Mouse (Mus musculus) cerebellum, postnatal 25 days (tissue): ENCODE measurements at regions not wholly inside any gene's neighbourhood (a gene's known extent, or its start where the extent isn't known, plus 50 kb on each side); places are given as distances from the start of the nearest gene placed in this dataset.
A peak's percentile ranks its signal among the peaks of the same experiment; 100 is the strongest.

ENCODE experiments used
- DNase-seq, 2 experiments: peaks; one replicate each; pipeline ENCODE4 v3.0.0; 2021; ENCODE audit warnings: mixed read lengths in 2 of 2

DNA sequence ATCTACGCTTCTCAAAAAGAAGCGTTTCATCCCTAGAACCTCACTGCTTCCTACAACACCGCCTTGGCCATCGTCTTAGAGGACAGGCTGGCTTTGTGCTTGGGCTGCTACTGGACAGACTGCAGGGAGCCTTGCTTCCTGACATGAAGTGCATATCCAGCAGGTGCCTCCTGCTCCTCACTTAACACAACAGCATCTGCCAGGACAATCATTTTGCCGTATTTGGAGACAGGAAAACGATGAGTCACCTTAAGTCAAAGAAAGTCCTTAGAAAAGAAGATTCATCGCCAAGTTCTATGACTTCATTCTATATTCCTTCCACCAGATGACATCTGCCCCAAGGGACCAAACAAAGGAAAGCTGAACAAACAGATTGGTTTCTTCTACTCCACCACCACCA, 98.5 kb upstream of the Sgk1 start:
- no peak for DNase-seq

DNA sequence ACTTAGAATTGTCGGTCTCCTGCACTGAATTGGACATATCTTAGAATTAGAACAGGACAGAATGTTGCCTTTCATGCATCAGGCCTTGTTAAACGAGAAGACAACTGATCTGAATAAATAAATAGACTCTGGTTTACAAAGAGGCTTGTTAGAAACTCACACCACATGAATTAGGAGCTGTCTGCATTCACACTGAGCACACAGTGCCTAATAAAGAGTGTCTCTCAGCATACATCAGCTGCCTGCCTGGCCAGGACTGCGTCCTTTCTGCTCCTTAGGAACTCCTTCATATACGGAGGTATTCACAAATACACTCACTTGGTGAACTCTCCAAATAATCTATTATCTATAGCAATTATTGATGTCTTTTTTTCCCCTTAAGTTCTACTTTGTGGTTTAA, 96.9 kb upstream of the Sgk1 start:
- DNase-seq, result no peak

DNA sequence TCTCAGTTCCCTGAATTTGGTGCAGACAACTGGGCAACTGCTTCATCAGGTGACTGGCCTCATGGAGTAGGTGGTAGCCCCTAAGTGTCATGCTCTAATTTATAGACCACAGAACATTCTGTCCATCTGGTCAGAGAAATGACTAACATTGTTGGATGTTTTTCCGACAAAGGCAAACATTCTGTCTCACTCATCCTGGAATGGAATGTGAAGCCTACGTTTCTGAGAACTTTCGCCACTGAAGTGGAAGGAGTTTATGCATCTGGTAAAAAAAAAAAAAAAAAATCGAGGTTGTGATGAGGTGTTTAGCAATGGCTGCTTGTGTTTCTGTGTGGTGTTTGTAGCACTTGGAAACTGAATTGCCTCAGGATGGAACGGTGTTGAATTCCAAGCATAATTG, 96.2 kb upstream of the Sgk1 start:
- DNase-seq, result no peak

DNA sequence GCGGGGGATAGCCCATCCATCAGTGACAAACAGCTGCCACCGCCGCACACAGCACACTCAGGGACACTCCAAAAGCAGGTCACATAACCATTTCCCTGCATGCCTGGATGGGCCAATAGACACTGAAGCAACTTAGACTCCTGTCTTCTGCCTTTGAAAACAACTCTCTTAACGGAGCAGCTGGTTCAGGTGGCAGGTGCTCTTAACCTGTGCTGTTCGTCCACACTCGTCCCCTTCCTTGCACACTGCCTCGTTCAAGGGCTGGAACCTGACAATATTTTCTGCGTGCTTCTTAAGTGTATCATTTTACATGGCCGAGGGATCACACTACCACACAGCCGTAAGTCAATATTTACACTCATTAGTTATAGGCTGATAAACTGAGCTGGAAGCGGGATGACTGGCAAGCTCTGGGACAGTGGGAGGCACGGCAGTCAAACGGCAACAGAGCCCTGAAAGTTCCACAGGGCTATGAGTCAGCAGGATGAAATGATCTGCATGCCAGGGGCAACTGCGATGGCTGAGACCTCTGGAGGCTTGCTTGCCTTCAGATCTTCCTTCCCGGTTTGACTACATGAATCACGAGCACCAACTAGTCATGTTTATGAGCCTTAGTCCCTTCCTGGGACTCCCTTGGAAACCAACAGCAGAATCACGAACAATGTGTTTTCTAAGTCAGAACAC, 92.0 kb upstream of the Sgk1 start:
- no peak for DNase-seq

DNA sequence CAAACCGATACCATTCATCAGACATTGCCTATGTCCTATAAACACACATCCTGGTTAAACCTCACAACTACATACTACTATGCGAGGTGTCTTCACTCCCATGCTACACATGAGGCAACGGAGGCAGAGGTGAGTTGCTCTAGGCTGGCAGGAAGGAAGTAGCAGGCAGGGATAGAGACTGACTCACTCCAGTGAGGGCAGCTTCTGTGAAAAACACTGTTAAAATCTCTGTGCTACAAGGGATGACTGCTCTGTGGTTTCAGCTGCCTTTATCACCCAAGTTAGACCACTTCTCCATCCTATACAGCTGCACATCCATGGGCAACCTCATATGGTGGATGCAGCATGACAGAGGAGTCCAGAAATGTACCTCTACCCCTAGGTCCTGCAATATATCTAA, 91.0 kb upstream of the Sgk1 start:
- no peak for DNase-seq

DNA sequence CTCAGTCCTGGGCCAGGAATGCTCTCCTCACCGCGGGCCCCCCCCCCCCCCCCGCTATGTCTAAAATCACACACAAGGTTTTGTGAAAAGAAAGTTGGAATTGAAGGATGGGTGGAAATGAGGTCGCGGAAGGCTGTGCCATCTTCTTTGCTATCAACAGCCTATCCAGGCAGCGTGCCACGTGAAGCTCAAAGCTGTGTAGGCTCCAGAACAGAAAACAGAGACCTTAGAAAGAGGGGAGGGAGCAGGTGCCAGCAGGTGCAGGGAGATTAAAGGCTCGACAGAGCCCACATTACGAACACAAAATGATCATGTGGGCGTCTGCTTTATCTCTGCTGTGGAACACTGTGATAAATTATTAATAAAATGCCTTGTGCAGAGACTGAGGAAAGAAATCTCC, 89.6 kb upstream of the Sgk1 start:
- DNase-seq, result peak in 1 of 2 experiments; percentile 37

DNA sequence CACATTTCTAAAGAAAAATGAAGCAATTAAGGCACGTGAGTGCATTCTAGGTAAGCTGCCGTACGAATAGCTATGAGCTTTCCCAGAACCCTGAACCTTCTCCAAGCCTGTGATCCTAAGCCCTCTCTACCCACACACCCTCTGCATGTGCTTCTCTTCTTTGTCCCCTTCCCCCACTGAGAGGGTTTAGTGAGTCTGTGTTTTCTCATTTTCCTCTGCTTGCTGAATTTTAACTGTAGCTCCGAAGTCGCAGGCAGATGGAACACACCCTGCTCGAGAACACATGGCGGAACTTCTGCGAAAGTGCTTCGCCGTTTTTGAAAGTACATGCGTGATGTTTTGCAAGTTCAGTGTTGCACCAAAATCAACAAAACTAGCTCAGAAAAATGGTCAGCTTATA, 88.3 kb upstream of the Sgk1 start:
- DNase-seq, result no peak

DNA sequence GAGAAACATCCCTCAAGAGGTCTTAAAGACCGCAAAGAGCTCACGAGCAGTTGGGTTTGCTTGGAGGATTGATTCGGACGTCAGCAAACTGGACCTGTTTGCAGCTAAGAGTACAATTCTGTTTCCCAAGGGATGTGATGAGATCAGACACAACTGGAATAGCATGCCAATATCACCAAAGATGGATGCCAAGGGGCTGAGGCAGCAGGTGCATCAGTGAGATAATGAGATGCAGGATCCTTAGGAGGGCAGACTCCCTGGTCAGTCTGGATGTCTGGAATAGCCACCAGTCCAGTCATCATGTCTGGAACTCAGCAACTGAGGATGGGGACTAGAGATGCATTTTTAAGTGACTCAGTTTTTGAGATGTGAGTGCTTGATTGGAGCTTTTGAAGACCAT, 85.6 kb upstream of the Sgk1 start:
- no peak for DNase-seq

DNA sequence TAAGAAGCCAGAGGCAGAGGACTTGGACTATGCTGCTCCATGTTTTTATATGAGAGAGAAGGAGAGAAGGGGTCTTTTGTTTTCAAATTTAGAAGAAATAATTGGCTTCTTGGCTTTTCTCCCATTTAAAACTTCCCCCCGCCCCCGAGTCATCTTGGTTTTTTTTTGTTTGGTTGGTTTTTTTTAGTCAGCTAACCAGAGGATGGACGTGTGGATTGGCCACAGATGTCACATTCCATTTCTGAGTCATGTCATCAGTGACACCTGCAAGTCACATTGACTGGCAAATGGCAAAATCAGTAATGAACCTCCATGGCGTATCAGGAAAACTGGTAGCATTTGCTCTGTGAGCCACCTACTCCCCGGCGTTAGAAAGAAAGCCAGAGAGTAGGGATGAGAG, 83.9 kb upstream of the Sgk1 start:
- no peak for DNase-seq

DNA sequence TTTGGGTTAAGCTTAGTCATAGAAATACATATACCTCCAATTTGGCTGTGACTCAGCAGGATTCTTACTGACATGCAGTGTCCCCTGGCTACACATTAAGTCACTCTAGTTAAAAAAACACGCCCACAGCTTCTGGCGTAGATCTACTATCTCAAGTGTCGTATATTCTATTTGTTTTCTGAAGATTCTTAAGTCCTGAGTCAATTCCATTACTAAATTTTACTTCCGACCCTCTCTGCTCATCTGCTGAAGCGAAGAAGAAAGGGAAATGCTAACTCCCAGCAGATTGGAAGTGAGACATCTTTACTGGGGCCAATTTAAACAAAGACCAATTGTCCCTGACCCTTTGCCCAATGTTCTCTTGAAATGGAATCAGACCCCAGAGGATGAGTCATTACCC, 80.4 kb upstream of the Sgk1 start:
- DNase-seq, result no peak

DNA sequence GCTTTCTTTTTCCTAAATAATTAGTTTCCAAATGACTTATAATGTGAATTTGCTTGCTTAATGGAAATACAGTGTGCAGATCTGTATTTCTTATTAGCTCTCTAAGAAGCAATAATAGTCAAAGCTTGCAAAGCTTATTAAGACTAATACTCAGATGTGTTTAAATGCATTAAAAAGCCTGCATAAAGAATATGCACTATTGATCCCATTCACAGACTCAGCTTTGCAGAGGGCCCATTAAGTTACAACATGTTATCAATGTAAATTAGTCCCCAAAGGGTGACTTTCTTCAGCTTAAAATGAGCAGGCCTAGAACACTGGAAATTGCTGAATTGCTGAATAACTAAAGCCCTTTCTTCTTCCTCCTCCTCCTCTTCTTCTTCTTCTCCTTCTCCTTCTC, 78.8 kb upstream of the Sgk1 start:
- DNase-seq, result no peak

DNA sequence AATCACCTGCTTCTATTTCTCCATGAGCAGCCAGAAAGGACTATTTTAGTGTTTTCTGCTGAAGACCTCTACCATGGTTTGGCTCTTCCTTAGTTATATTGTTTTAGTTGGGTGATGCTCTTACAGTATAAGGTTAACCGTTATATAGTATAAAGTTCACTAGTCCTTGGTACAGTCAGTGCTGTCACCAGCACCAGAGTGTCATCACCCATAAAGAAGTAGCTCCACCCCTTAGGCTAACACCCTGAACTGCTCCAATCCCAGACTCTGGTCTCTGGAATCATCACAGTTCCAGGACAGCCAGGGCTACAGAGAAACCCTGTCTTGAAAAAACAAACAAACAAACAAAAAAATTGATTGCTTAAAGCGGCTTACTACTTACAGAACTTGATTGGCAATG, 77.2 kb upstream of the Sgk1 start:
- no peak for DNase-seq

DNA sequence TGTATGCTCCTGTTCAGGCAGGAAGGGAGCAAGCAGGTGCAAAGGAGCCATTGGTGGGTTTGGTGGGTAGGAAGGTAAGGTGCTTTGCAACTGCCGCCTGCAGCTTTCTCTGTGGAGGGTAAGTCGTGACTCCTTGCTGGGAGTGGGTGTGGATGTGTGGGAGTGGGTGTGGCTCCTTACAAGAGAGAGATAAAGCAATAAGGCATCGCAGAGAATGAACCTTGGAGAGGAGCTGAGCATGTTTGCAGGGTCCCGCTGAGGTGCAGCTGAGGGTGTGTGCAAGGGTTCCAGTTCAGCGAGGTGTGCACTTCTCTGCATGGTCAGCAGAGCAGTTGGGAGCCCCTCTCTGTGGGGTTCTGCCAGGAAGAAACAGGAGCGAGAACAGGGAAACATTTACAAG, 76.4 kb upstream of the Sgk1 start:
- DNase-seq, result no peak

DNA sequence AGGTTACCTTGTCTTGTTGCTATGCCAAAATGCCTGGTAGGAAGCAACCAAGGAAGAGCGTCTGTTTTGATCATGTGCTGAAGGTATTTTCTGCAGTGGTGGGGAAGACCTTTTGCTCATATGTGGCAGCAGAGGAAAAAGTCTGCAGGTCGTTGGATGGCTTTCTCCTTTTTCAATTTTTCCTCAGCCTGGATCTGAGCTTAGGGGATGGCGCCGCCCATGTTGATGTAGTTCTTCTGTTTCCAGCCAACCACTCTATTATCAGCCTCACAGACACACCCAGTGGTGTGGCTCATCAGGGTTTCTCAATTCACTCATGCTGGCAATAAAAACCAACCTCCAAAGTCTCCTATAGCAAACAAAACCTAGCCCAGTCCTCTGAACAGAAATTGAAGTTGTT, 75.3 kb upstream of the Sgk1 start:
- no peak for DNase-seq

DNA sequence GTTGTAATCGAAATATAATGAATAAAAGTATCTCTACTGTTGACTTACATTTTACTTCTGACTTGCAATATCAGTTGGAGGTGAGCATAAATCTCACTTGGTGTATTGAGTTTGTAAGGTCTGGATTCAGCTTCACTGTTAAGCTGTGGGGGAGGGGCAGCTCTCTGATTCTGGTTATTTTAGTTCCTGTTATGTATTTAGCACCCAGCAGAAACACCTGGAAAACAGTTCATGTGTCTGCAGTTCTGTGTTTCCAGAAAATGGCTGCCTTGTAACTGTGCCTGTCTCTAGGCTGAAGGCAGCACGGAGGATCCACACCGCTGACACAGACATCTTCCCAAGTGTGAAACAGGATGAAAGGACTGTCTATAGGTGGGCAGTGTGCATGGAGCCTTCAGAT, 62.3 kb upstream of the Sgk1 start:
- DNase-seq, result no peak

DNA sequence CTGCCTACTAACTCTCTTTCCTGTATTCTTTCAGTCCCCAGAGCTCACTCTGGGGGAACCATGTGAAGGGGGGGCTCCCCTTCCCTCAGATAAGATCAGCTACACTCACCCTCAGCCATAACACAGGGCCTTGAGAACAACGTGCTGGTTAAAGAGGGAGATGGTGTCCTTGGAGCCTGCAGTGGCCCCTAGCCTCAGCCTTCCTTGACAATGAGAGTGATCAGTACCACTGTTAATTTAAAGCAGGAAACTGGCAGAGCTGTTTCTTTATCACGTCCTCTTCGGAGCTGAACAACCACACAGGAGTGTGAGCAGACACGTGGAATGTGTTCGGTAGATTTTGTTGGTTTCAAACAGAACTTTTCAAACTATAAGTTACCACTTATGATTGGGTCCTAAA, 60.6 kb upstream of the Sgk1 start:
- no peak for DNase-seq

DNA sequence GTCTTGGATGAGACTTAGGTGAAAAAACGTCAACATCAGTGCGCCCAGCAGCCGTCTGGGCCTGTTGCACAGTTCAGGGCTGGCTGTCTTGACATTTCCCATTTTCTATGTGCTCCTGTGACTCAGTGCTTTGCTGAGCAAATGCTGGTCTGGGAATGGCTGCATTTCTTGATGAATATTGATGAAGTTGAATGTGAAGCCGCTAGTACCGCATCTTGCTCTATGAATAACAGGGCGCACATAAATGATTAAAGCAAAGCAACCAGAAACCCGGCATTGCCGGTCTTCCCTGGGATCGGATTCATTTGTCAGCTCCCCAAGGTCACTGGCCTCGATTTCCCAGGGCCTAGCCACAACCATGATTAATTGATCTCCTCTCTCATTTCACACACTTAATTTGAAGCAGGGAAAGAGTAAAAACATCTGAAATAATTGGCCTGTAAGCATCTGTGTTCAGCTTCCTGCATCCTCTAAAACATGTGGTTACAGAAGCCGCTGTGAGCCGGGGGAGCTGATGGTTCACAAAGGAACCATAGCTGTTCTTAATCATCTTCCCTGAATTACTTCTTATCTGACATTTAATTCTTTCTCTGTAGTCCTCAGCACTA, 57.5 kb upstream of the Sgk1 start:
- no peak for DNase-seq

DNA sequence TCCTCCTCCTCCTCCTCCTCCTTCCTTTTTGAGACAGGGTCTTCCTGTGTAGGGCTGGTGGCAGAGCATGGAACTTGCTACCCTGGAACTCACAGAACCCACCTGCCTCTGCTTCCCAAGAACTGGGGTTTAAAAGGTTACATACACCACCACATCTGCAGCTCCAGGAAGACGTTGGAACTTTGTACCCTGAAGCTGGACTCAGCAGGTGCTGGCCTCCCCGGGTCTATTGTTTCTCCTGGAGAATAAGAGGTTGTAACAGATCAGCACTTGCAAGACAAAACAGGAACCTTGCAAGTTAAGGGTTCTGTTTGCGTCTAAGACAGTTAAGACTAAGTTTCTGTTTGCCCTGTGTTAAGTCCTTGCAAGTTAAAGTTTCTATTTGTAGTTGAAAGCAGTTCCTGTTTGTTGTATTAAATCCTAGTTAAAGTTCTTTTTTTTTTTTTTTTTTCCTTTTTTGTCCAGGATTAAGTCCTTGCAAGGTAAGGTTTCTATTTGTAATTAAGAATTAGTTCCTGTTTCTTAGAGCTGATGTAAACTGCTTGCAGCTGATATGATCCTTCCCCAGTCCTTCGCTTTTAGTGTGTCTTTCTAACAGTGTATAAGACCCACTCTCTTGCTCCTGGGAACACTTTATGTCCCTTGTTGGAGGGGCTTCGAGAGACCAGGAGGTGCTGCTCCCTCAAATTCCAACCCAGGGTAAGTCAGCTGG, 55.0 kb upstream of the Sgk1 start:
- DNase-seq, result no peak

DNA sequence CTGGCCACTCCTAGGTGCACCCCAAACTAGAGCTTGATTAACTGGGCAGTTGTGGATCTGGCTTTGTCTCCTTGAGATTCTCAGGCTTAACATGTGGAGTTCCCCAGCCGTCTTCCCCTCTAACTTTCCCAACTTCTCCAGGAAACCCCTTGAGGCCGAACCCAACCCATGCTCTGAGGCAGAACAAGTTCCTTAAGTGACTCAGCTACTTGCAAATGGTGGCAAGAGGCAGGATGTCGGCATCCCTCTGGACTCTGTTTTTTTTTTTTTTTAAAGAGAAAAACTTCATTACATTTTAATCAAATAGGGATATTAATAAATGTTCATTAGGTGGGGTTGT, 54.5 kb upstream of the Sgk1 start:
- no peak for DNase-seq

DNA sequence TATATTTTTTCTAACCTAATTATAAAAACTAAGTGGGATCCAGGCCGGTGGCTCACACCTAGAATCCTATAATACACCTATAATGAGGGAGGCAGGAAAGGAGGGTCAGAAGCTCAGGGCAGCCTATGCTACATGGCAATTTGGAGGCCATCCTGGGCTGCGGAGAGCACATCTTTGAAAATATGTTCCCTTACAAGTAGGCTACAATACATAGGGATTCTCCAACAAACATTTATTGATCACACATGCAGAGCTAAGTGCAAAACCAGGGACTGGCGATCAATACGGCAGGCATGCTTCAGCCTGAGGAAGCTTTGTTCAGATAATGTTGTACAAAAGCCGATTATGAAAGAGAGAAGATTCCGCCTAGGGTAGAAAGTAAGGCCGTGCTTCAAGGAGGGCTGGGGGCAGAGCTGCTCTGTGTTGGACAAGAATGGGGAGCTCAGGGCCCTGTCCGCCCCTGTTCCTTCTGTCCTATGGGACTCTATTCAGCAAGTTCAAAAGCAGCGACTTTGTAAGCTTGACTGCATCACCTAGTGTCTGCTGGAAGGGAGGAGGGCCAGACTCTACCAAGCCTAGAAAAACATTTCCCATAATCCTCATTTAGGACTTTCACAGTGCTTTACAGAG, 53.4 kb upstream of the Sgk1 start:
- DNase-seq, result no peak

DNA sequence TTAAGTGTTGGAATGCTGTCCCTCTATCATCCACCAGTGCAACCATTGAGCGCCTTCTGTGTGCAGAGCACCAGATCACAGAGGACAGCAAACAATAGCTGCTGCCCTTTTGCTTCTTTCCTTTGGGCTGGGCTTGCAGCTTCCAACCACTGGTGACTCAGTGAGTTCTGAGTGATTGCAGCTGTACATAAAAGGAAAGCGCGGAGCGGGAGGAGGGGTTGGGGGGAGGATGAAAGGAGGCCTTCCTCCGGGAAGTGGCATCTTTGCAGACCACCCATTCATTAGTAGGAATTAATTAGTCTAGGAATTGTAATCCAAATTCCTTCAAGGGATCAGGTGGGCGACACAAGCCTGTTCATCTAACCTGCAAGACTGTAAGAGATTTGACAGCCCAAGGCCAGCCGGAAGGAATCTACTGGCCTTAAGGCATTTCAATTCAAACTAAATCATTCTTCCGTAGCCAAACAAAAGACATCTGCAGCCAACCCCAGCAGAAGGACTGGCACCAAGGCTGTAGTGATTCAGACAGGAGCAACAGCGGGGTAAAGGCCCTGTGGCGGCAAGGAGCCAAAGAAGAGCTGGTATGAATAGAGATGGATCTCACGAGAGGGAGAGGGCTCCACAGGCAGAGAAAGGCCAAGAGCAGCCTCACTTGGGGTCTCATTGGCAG, 52.8 kb upstream of the Sgk1 start:
- DNase-seq, result peak in 1 of 2 experiments; percentile 25

DNA sequence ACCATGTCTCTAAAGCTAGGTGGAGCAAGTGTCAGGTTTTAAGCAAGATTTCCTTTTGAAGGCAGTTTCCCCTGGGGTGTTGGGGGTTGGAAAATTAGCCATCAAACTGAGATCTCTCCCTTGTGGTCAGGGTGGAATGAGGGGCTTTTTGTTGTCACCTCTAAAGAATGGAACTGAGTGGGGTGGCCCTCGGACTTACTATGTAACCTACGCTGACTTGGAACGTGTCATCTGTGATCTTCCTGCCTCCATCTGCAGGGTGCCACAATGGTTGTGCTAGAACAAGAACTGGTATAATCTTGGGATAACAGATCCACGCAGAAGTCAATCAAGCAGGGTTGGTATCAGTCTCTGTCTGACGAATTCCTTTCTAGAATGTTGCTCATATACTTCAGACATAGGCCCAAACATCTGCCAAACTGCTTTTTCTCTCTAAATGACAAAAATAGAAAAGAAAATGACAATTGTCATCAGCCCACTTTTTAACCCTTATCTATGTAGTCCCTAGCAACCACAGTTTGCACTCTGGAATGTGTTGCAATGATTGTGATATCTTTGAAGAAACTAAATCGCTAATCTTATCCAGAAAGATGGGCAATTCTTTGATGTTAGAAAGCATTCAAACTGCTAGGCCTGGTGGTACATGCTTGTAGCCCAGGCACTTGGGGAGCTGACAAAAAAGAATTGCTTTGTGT, 50.8 kb upstream of the Sgk1 start:
- DNase-seq, result no peak
